Mouse (Mus musculus) embryo, embryonic 11.5 days (tissue): ENCODE data around the gene Kif1a.

ENCODE experiments used
- DNase-seq: peaks from one replicate; pipeline ENCODE4 v3.0.0-alpha.2; 2012; ENCODE audit warnings: low read depth, low spot score

The Kif1a gene

DNA sequence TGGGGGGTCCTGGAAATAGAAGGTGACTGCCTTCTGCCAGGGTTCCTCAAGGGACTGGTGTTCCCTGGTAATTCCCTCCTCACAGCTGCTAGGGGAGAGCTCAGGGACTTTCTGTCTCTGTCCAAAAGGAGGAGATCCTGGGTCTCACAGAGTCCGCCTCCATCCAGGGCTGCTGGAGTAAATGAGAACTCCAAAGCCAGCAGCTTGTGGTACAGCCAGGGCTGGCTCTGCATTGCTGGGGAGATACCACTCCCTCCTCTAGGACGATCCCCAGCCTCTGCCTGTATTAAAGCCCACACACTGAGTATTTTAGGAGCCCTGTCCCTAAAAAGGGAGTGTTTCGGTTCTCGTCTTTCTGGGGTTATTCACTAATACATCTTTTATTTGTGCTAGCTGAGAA lies 81.1 kb downstream of the Kif1a start:
- no peak for DNase-seq

GRCm38 (mm10) chr1:93018716-93019115 lies 83.0 kb downstream of the Kif1a start:
- no peak for DNase-seq

- DNase-seq: no peak
These were observed 86.6 kb downstream of the Kif1a start for GRCm38 (mm10) chr1:93015136-93015535.

- DNase-seq: peak; percentile 47
These were observed 87.3 kb downstream of the Kif1a start for GRCm38 (mm10) chr1:93014460-93014859.

- DNase-seq: no peak
These were observed 88.4 kb downstream of the Kif1a start for GRCm38 (mm10) chr1:93013367-93013766.

GRCm38 (mm10) chr1:93012103-93012585 lies 89.6 kb downstream of the Kif1a start:
- no peak for DNase-seq

DNA sequence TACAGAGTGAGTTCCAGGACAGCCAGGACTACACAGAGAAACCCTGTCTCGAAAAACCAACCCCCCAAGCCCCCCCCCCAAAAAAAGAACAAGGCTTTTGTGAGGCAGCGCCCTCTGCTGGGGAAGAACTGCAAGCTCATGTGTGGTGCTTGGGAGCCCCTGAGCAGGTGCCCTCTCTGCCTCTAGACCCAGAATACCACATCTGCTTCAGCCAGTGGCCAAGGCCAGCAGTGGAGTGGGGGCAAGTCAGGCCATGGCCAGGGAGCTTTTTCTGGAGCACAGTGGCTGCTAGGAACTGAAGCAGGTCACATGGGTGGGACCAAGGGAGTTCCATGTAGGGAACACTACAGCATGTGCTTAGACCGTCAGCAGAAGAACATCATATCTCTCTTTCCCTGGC lies 91.0 kb downstream of the Kif1a start:
- peak; percentile 17 for DNase-seq

GRCm38 (mm10) chr1:93009196-93009595 lies 92.6 kb downstream of the Kif1a start:
- DNase-seq: no peak

DNA sequence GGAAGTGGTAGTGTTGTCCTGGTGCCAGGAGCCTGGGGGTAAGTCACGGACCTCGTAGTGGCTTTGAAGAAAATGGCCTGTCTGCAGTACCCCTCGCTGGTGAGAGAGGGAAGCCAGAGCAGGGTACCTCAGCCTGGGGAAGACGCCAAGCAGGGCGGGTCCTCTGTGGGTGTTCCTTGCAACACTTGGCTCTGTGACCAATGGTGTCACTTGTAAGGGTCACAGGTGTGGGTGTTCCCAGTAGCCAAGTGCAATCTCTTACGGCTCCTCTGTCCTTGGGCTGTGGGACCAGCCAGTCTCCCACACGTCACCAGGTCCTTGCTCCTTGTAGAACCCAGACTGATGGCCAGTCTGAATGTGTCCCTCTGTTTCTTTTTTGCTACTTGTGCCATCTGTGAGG lies 95.7 kb downstream of the Kif1a start, which contains the start of gene Aqp12:
Aqp12 (plus strand) TSS at position 274 of the 400 bp plus-strand sequence.
- DNase-seq: no peak

GRCm38 (mm10) chr1:92992880-92993279 lies 108.9 kb downstream of the Kif1a start:
- no peak for DNase-seq

DNA sequence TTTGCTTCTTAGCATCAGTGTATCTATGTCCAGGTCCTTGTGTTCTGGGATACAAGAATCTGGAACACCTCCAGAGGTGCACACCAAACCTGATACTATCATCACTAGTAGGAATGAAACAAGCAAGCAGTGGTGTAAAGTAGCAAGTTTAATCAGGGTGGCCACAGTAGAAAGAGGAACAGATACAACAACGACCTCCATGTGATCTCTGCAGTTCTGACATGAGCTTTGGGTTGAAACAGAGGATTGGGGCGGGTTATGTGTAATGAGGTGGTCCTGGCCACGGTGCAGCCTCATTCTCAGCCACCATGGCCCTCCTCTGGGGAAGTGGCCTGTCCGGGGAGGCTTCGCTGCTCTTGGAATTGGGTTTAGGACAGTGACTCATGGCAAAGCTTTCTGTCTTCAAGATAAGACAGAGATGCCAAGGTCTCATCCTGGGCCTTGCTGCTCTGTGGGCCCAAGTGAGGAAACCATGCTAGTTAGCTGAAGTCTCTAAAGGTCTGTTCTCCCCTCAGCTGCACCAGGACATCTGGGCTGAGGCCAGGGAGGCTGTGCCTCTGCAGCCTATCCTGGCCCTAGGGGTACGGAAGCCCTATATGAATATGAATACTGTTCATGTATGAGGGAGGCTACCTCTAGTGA lies 109.4 kb downstream of the Kif1a start:
- DNase-seq: no peak

DNA sequence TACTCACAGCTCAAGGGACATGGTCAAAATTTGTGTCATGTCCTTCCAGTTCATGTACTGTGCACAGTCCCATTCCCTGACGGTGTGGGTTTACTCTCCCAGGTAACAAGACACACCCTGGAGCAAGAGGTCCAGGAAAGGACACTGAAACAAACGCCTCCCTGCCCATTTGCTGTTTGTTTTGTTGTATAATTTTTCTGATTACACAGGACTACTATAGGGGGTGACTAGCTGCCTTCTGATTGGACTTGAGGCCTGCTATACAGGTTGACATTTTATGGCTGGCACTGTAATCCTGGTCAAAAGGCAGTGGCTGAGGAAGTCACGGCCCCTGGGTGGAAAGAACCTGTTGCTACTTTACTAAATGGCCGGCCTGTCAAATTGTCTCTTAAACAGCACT lies 111.9 kb downstream of the Kif1a start:
- DNase-seq: no peak

DNA sequence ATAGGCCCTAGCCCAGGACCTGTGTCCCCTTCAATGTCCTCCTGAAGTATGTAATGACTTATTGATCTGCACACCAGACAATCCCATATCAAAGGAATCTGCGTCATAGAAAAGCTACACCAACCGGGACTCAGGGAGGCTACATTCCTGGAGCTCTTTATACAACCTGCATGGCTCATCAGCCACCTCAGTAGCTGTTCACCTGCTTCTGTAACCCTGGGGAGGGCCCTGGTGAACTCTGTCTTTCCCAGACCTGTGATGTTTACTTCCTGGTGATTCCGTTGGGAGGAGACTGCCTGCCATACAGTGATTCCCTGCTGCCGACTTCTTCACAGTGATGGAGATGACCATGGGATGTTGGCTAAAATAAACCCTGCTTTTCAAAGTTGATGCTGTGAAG lies 112.9 kb downstream of the Kif1a start:
- DNase-seq: no peak

- DNase-seq: no peak
These were observed 116.8 kb downstream of the Kif1a start for GRCm38 (mm10) chr1:92984999-92985398.

GRCm38 (mm10) chr1:92982931-92983605 lies 118.7 kb downstream of the Kif1a start:
- DNase-seq: no peak

GRCm38 (mm10) chr1:92981056-92981845 lies 120.5 kb downstream of the Kif1a start:
- no peak for DNase-seq

DNA sequence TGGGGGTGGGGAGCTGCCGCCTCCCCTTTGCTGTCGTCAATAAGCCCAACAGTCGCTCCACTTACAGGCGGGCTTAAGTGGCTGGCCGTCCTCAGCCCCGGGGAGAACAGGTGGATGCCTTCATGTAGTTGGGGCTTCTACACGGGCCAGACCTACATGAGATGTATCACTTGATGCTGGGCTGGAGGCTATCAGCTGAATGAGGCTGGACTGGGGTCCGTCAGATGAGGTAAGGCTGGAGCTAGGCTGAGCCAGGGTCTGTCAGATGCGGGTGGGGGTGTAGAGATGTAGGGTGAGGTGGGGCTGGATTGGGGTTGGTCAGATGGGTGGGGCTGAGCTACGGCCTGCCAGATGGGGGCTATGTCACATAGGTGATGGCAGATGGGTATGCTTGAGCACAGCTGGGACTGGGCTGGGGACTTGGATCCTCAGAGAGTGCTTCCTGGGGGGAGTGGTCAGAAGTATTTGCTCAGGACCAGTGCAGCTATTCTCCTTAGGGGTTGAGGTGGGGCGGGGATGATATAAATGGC lies 122.6 kb downstream of the Kif1a start:
- DNase-seq: no peak

- DNase-seq: no peak
These were observed 123.1 kb downstream of the Kif1a start for GRCm38 (mm10) chr1:92978645-92979044.

DNA sequence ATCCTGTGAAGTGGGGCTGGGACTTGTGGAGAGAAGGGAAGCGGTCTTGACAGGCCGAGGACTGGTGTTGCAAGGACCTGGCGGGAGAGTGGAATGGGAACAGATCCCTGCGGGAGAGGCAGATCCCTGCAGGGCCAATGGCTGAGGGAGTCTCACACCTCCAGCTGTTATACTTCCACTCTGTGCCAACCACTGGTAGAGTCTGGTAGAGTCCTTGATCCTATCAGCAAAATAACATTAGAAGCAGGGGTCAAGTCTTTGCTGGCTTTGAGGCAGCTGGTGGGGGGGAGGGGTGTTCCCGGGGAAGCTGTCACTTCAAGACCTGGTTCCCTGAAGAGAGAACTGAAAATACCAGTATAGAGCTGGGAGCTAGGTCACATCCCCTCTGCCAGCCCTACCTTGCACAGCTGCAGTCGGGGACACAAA lies 125.6 kb downstream of the Kif1a start:
- DNase-seq: no peak

- no peak for DNase-seq
These were observed 128.9 kb downstream of the Kif1a start for GRCm38 (mm10) chr1:92972854-92973253.

DNA sequence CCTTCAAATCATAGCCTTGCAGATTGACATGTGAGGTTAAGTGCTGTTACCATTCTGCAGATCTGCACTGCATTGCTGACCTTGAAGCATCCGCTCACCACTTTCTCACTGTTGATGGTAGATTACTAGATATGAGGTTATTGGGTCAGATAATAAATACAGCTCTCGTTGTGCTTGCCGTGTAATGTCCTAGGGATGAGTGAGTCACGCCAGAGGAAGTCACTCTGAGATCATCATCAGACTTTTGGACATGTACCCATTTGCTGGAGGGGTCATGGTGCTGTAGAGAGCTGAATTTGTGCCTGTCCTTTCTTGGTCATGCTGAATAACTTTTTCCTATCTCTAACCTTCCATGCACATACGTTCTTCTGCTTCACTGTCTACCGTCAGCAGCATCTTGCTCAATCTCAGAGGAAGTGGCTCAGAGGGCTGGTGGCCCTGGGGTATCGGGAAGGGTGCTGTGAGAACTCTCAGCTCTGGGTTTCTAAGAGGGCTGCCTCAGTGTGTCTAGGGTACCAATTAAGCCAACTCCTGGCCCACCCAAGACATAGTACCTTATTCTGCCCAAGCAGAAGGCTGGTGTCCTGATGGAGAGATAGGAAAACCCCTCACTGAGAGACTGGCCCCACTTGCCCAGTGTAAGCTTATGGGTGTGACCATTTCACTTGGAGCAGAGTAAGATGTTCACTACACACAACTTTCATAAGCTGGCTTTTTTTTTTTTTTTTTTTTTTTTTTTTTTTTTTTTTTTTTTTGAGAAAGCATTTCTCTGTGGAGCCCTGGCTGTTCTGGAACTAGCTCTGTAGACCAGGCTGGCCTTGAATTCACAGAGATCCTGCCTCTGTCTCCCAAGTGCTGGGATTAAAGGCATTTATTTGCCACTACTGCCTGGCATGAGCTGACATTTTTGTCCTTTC lies 129.6 kb downstream of the Kif1a start:
- DNase-seq: no peak
